Mouse (Mus musculus): ENCODE data around the gene Aars2. TPM values are rescaled to one million over a fixed set of nuclear protein-coding genes. Genes with fewer than 3 reads are reported as not detected.

Aars2 gene
- polyA plus RNA-seq, 1 experiment from 2014 or later: 28.7 TPM

DNA sequence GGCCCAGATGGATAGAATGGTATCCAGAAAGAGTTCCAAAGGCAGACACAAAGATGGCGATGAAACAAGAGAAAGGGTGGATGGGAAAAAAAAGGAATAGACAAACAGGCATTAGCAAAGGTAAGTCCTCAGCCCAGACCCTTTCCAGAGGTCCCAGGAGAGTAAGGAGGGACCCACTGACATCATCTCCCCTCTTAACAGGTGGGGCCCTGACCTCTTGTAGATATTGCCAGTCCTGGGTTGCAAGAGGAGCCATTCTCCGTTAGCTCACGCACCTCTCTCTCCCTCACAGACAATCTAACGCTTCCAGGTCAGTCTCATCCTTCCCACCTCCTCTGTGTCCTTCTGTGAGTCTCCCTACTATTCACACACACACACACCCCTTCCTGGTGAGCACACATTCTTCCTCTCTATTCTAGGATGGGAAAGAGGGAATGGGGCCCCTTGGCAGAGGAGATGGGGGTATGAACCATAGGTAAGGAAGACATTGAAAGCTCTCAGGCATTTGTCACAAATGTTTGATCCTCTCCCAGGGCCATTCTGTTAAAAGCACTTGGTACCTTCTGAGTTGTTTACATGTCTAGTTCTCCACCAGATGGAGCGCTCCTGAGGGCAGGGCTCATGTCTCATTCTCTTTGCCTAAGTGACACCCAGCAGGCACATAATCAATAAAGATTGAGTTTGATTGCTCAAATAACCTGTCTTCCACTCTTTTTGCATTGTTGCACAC, 41.0 kb downstream of the Aars2 start:
- Histone ChIP-seq H3K36me3 (0 out of 2 replicates have a peak, but pooled peaks cover 2% of the 10 kb centered on the region), H3K4me3 (no peak overlapping the region), H3K4me1 (peaks cover 45% of the 10 kb centered on the region), H3K9me3 (no peaks in the 10 kb centered on the region), H3K27me3 (ENCODE audit: insufficient read depth, poor library complexity, severe bottlenecking) (peaks cover 93% of the 10 kb centered on the region), H3K27ac (no peak overlapping the region)
- DNase-seq (ENCODE audit: low spot score): no peak
- WGBS: 70% methylated on average over 5 of the region's 5 CpGs

DNA sequence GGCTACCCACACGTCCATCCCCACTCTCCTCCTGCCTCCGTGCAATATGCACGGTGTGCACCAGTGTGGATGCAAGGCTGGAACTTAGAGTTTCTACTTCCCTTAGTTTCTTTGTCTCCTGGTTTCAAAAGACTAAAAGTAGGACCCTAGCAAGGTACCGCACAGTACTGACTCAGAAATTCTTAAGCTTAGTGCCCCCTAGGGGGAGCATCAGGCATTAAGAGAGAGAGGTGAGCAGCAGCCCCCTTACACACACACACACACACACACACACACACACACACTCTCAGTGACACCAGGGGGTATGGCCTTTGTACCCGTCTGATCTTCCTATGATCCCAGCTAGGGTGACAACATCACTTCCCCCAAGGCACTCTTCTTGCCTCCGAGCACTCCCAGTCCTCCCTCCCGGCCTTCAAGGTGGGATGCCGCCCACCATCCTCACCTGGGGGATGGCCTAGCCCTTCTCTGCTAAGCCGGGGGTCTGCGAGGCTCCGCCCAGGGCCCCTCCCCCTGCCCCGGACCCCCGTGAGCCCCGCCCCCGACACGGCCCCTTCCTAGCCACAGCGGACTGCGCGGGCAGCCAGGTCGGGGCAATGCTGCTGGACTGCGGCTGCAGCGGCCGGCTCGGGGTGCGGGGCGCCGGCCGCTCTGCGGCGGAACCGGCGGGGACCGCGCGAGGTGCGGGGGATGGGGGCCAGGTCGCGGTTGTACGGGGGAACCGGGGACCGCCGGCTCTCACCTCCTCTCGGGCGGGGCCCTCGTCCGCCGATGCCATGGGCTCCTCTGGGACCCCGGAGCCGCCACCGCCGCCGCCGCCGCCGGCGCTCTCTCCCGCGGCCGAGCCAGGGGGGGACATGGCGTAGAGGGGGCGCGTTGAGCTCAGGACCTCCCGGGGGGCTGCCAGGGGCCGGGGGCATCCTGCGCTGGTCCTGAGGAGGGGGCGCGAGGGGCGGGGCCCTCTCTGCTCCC, 42.2 kb downstream of the Aars2 start:
- DNase-seq (ENCODE audit: low spot score): no peak
- 3% methylated on average over 56 of the region's 68 CpGs for WGBS
- H3K4me1 ChIP-seq: peaks cover 44% of the 10 kb centered on the region
- H3K4me3 ChIP-seq: peak overlapping the region; percentile 86
- peak overlapping the region; percentile 91 for H3K27ac ChIP-seq
- peaks cover 88% of the 10 kb centered on the region for H3K27me3 ChIP-seq (ENCODE audit: insufficient read depth, poor library complexity, severe bottlenecking)
- no peaks in the 10 kb centered on the region for H3K9me3 ChIP-seq
- H3K36me3 ChIP-seq: 0 out of 2 replicates have a peak, but pooled peaks cover 2% of the 10 kb centered on the region

DNA sequence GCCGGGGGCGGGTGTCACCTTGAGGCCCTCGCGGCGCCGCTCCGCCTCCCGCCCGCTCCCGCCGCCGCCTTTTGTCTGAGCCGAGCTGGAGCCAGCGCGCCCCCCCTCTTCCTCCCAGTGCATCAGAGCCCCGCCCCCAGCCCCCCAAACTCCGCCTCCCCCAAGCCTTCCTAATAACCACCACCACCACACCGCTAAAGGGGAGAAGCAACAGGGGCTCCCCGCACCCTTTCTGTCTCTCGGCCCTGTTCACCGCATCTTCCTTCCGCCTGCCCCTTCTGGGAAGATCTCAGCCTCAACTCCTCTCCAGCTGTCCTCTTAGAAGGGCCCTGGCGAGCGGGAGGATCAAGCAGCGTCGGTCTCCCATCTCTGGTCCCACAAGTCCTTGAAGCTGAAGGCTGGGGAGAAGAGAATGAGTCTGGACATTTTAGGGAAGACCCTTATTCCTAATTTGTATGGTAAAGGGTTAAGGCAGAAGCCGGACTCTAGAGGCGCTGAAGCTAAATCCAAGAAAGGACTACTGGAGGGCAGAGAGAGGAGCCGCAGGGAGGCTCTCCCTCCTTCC, 43.1 kb downstream of the Aars2 start, which contains the start of gene Tmem151b:
Gene Tmem151b (minus strand): TSS at position 61 of the 565 bp plus-strand sequence.
- DNase-seq (ENCODE audit: low spot score): no peak
- Histone ChIP-seq H3K27me3 (ENCODE audit: insufficient read depth, poor library complexity, severe bottlenecking) (peaks cover 88% of the 10 kb centered on the region), H3K9me3 (no peaks in the 10 kb centered on the region), H3K4me3 (peak within 1 kb of the TSS; percentile 86), H3K27ac (peak within 1 kb of the TSS; percentile 91), H3K36me3 (0 out of 2 replicates have a peak, but pooled peaks cover 2% of the 10 kb centered on the region), H3K4me1 (peaks cover 35% of the 10 kb centered on the region)
- WGBS: under 1% methylated on average over 23 of the region's 29 CpGs

DNA sequence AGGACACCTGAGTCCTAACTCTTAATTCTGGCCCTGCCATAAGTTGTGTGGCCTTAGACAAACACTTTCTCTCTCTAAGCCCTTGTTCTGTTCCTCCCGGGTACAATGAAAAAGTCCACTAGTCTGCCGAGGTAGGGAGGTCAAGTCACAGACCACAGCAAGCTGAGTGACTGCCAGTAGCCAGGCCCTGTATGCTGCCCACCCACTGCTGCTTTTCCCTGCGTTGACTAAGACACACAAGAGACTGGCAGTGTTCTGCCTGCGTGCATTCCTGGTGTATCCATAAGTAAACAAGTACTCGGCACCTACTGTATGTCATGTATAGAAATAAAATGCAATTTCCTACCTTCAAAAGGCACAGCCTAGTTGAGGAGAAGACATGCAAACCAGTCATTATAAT, 43.6 kb downstream of the Aars2 start:
- Histone ChIP-seq H3K9me3 (no peaks in the 10 kb centered on the region), H3K36me3 (0 out of 2 replicates have a peak, but pooled peaks cover 2% of the 10 kb centered on the region), H3K27ac (peak overlapping the region; percentile 91; the same call in 1 of the 2 replicates), H3K4me3 (peak overlapping the region; percentile 86), H3K27me3 (ENCODE audit: insufficient read depth, poor library complexity, severe bottlenecking) (peaks cover 82% of the 10 kb centered on the region), H3K4me1 (peaks cover 30% of the 10 kb centered on the region)
- DNase-seq (ENCODE audit: low spot score): no peak
- WGBS: 31% methylated on average over 5 of the region's 5 CpGs

DNA sequence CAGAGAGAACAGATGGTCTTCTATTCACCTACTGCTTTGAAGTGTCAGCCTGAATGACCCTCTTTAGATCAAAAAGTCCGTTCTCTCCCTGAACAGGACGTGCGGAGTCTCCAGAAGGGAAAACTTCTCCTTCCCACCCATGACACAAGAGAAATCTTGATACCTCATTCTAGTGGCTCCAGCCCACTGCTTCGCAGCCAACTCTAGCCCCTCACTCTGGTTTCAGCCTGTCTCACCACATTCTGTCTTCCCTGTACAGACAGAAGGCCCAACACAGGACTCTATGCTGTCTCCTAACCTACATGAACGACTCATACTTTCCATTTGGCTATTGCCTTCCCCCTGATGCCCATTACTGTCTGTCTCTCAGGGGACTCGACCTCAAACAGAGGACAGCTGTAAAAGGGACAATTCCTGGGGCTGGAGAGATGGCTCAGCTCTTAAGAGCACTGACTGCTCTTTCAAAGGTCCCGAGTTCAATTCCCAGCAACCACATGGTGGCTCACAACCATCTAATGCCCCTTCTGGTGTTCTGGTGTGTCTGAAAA, 44.7 kb downstream of the Aars2 start:
- Histone ChIP-seq H3K27ac (no peak overlapping the region), H3K36me3 (0 out of 2 replicates have a peak, but pooled peaks cover 2% of the 10 kb centered on the region), H3K4me1 (peaks cover 29% of the 10 kb centered on the region), H3K9me3 (no peaks in the 10 kb centered on the region), H3K27me3 (ENCODE audit: insufficient read depth, poor library complexity, severe bottlenecking) (peaks cover 79% of the 10 kb centered on the region), H3K4me3 (no peak overlapping the region)
- WGBS: 63% methylated on average over 7 of the region's 7 CpGs
- no peak for DNase-seq (ENCODE audit: low spot score)

DNA sequence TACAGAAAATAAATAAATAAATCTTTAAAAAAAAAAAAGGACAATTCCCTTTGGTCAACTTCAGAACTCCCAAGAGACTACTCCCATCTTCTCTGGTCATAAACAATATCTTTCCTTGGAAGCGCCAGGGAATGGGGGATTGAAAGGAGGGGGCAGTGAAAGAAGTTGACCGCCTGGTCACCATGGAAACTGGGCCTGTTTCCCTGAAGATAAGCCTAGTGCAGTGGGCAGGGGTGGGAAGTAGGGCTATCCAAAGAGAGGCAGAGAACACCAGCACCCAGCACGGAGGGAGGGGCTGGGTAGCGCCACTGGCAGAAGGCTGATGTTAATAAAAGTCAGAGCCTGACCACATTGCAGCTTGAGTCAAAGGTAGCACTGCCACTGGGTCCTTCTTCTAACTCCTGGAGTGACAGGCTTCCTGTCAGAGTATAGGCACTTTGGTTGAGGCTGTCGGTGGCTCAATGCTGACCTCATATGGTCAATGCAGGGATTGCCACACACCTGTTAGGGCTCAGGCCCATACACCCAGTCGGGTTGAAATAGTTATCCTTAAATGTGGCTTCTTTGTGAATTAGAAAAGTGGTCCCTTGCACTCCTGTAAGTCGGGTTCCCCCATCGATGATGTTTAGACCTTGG, 45.3 kb downstream of the Aars2 start:
- H3K9me3 ChIP-seq: no peaks in the 10 kb centered on the region
- peaks cover 35% of the 10 kb centered on the region for H3K4me1 ChIP-seq
- no peak overlapping the region for H3K27ac ChIP-seq
- no peak overlapping the region for H3K4me3 ChIP-seq
- peak; percentile 88 for DNase-seq (ENCODE audit: low spot score)
- WGBS: 4% methylated on average over 8 of the region's 8 CpGs
- 0 out of 2 replicates have a peak, but pooled peaks cover 1% of the 10 kb centered on the region for H3K36me3 ChIP-seq
- H3K27me3 ChIP-seq (ENCODE audit: insufficient read depth, poor library complexity, severe bottlenecking): peaks cover 79% of the 10 kb centered on the region

DNA sequence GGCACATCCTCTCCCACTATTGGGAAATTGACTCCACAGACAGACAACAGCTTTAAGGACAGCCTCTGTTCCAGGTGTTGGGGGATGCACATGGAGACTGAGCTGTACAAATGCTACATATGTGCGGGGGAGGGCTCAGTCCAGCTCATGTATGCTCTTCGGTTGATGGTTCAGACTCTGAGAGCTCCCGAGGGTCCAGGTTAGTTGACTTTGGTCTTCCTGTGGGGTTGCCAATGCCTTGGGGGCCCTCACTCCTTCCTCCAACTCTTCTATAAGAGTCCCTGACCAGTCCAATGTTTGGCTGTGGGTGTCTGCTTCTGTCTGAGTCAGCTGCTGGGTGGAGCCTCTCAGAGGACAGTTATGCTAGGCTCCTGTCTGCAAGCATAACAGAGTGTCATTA, 46.4 kb downstream of the Aars2 start:
- H3K36me3 ChIP-seq: no peaks in the 10 kb centered on the region
- no peak overlapping the region for H3K27ac ChIP-seq
- no peak overlapping the region for H3K4me3 ChIP-seq
- 81% methylated on average over 3 of the region's 3 CpGs for WGBS
- DNase-seq (ENCODE audit: low spot score): no peak
- H3K9me3 ChIP-seq: no peaks in the 10 kb centered on the region
- peaks cover 79% of the 10 kb centered on the region for H3K27me3 ChIP-seq (ENCODE audit: insufficient read depth, poor library complexity, severe bottlenecking)
- peaks cover 46% of the 10 kb centered on the region for H3K4me1 ChIP-seq

DNA sequence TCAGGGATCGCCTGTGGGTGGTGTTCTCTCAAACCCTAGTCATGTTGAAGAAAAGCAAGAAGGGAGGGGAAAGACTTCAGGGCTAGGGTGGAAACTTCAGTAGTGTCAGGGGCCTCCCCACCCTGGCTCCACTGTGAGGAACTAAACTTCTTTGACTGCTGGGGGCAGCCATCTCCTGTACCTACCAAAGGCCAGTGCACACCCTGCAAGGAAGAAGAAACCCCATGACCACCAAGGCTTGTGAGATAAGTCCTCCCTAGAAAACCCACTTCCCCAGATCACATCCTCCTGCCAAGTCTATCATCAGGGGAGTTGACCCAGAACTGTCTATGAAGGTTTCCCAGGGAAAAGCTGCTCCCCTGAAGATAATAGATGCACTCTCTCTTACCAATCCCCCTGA, 47.8 kb downstream of the Aars2 start:
- WGBS: 33% methylated on average over 1 of the region's 1 CpGs
- H3K27me3 ChIP-seq (ENCODE audit: insufficient read depth, poor library complexity, severe bottlenecking): peaks cover 78% of the 10 kb centered on the region
- peaks cover 47% of the 10 kb centered on the region for H3K4me1 ChIP-seq
- no peaks in the 10 kb centered on the region for H3K9me3 ChIP-seq
- 0 out of 2 replicates have a peak, but pooled peaks cover 7% of the 10 kb centered on the region for H3K36me3 ChIP-seq
- no peak overlapping the region for H3K4me3 ChIP-seq
- DNase-seq (ENCODE audit: low spot score): no peak
- H3K27ac ChIP-seq: no peak overlapping the region

DNA sequence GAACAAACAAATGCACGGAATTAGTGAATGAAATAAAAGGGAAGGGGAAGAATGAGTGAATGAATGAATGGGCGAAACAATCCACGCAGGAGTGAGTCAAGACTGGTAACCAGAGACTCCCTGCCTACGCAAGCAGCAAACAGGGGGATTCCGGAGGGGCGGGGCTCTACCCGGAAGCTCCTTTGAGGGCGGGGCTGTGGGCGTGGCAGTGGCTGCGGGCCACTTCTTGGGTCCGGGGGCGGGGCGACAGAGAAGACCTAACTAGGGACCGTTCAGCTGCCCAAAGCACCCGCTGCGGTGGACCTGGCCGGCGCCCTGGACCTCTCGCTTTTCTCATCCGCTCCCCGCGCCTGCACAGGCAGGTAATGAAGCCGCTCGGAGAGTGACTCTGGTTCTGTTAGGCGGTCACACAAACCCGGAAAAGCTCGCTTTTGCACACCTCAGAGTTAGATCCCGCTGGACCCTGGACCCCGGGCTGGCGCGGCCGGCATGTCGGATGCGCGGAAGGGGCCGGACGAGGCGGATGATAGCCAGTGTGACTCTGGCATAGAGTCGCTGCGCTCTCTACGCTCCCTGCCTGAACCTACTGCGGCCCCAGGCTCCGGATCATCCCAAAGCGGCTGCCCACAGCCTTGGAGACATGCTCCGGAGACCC, 48.9 kb downstream of the Aars2 start, which contains the start of gene Nfkbie:
Gene Nfkbie (plus strand): TSS at position 252 of the 655 bp plus-strand sequence.
- Histone ChIP-seq H3K4me3 (peak within 1 kb of the TSS; percentile 76), H3K27me3 (ENCODE audit: insufficient read depth, poor library complexity, severe bottlenecking) (peaks cover 73% of the 10 kb centered on the region), H3K9me3 (no peaks in the 10 kb centered on the region), H3K27ac (peak within 1 kb of the TSS; percentile 75), H3K36me3 (0 out of 2 replicates have a peak, but pooled peaks cover 7% of the 10 kb centered on the region), H3K4me1 (peaks cover 36% of the 10 kb centered on the region)
- under 1% methylated on average over 45 of the region's 45 CpGs for WGBS
- peak; percentile 97 for DNase-seq (ENCODE audit: low spot score)

DNA sequence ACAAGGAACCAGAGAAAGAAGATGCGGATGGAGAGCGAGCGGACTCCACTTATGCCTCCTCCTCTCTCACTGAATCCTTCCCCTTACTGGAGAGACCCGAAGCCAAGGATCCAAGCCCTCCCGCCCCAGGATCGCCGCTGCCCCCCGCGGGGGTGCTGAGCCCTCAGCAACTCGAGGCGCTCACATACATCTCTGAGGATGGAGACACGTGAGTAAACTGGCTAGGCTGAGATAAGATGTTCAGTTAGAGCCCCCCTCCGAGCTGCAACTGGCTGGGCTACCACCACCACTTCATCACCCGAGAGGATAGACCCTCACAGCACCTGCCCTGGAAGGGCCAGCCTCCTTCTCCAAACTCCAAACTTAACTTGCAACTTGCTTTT, 49.5 kb downstream of the Aars2 start:
- Histone ChIP-seq H3K36me3 (0 out of 2 replicates have a peak, but pooled peaks cover 7% of the 10 kb centered on the region), H3K4me3 (peak overlapping the region; percentile 76), H3K4me1 (peaks cover 36% of the 10 kb centered on the region), H3K27me3 (ENCODE audit: insufficient read depth, poor library complexity, severe bottlenecking) (peaks cover 68% of the 10 kb centered on the region), H3K27ac (peak overlapping the region; percentile 75), H3K9me3 (no peaks in the 10 kb centered on the region)
- DNase-seq (ENCODE audit: low spot score): no peak
- 2% methylated on average over 14 of the region's 14 CpGs for WGBS

DNA sequence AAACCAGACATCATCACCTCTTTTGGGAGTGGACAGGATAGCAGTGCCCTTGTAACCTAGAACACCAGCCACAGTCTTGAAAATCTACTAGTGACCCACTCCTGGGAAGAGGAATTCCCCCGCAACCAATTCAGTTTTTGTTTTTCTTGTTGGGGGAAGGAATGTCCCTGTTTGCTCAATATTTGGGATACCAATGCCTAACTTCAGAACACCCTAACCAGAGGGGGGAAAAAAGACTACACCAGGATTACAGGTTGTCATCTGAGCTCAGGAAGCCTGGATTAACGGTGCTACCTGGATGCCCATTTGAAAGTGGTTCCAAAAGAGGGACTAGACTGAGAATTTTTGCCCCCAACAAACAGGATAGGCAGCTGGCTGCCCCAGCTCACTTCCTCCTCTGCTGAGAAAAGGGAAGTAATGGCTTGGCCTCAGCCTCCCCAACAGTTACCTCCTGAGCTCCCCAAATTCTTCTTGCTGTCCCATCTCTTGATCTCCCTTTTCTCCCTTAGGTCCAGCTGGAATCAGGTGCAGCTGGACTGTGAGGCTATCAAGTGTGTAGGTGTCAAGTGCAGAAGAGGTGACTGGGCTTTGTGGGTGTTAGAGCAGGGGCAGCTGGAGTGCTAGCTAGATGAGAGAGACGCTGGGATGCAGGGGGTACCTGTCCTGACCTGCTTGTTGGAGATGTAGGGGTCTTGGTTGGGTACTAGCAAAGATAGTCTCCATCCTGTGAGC, 50.0 kb downstream of the Aars2 start:
- peaks cover 63% of the 10 kb centered on the region for H3K27me3 ChIP-seq (ENCODE audit: insufficient read depth, poor library complexity, severe bottlenecking)
- H3K4me3 ChIP-seq: peak overlapping the region; percentile 76
- no peak for DNase-seq (ENCODE audit: low spot score)
- H3K36me3 ChIP-seq: 0 out of 2 replicates have a peak, but pooled peaks cover 7% of the 10 kb centered on the region
- H3K27ac ChIP-seq: no peak overlapping the region; the same call in 1 of the 2 replicates
- 62% methylated on average over 3 of the region's 3 CpGs for WGBS
- H3K4me1 ChIP-seq: peaks cover 36% of the 10 kb centered on the region
- no peaks in the 10 kb centered on the region for H3K9me3 ChIP-seq

All from heart, embryonic 10.5 days (tissue).